Mouse (Mus musculus) erythroblast, embryonic 14.5 days (primary cell): ENCODE results near the gene Tes.

Experiments
- GATA1 ChIP-seq: IDR thresholded peaks from 2 replicates; pipeline ENCODE4 v1.6.1; 2012; ENCODE audit warnings: low read length, inconsistent platforms, mixed read lengths
- TAL1 ChIP-seq: IDR thresholded peaks from 3 replicates; pipeline ENCODE4 v1.6.1; 2012; ENCODE audit warnings: low read length, inconsistent platforms, mixed read lengths

- no peak for TF ChIP-seq GATA1
- no peak for TF ChIP-seq TAL1
Observed at GRCm38 (mm10) chr6:17072763-17073484, 8.0 kb downstream of the Tes start.
